Mouse (Mus musculus) heart, embryonic 13.5 days (tissue): ENCODE measurements around the gene Fkbp5. TPM values are rescaled to one million over a fixed set of nuclear protein-coding genes. Genes with fewer than 3 reads are reported as not detected.
"Not testable (repeated sequence)": the region's sequence is repeated elsewhere in the genome, so short reads cannot be mapped to it uniquely, and the experiment has no call there.

Experiments used
- ATAC-seq: fragments of 200-750 bp; cut with Nextera tagmentation; 2 replicates; pipeline ENCODE4 v1.8.0; 2017; ENCODE audit warnings: moderate TSS enrichment; ENCODE audit not compliant: insufficient number of reproducible peaks, low FRiP score, low TSS enrichment; ENCODE audit errors: extremely low read depth
- H3K27ac ChIP-seq: fragments of 300-500 bp; sonication (generic); replicated peaks from 2 replicates; pipeline ENCODE4 v1.5.1; 2015; ENCODE audit warnings: moderate library complexity, mild to moderate bottlenecking, inconsistent platforms
- H3K27me3 ChIP-seq: fragments of 300-500 bp; sonication (generic); replicated peaks from 2 replicates; pipeline ENCODE4 v1.6.1; 2015; ENCODE audit warnings: mild to moderate bottlenecking, inconsistent platforms
- H3K36me3 ChIP-seq: fragments of 300-500 bp; sonication (generic); 2 replicates; pipeline ENCODE4 v1.6.1; 2015; ENCODE audit warnings: mild to moderate bottlenecking, inconsistent platforms
- H3K4me1 ChIP-seq: fragments of 300-500 bp; sonication (generic); 2 replicates; pipeline ENCODE4 v1.6.1; 2015; ENCODE audit warnings: inconsistent platforms
- H3K4me2 ChIP-seq: fragments of 300-500 bp; sonication (generic); 2 replicates; pipeline ENCODE4 v1.6.1; 2015; ENCODE audit warnings: inconsistent platforms, mild to moderate bottlenecking, moderate library complexity
- H3K4me3 ChIP-seq: fragments of 300-500 bp; sonication (generic); 2 replicates; pipeline ENCODE4 v1.5.1; 2015; ENCODE audit warnings: moderate library complexity, mild to moderate bottlenecking, inconsistent platforms
- H3K9ac ChIP-seq: fragments of 300-500 bp; sonication (generic); 2 replicates; pipeline ENCODE4 v1.6.1; 2015; ENCODE audit warnings: inconsistent platforms, mild to moderate bottlenecking, moderate library complexity
- H3K9me3 ChIP-seq: fragments of 300-500 bp; sonication (generic); 2 replicates; pipeline ENCODE4 v1.6.1; 2016; ENCODE audit warnings: inconsistent platforms
- WGBS: fragments of 180-500 bp; shearing (Covaris S2); methylation state at CpG from one replicate; pipeline ENCODE4 v1.1.7; 2015; ENCODE audit warnings: mixed read lengths; 5-methylcytosine and 5-hydroxymethylcytosine counted together
- polyA plus RNA-seq: library from polyadenylated mRNA; unstranded; fragments of >200 nt; fragmentation: Nextera tagmentation; extraction: Ambion mirVana; gene quantifications from 2 replicates; pipeline ENCODE4 v1.2.1, GENCODE M21; 2015

The Fkbp5 gene
- polyA plus RNA-seq, 1 experiment from 2014 or later, result 11.8 TPM

- H3K27ac ChIP-seq, result no peak overlapping the region
- peaks cover 17% of the 10 kb centered on the region for H3K36me3 ChIP-seq
- no peaks in the 10 kb centered on the region for H3K9me3 ChIP-seq
- peaks cover 11% of the 10 kb centered on the region for H3K4me1 ChIP-seq
- no peak overlapping the region for H3K4me2 ChIP-seq
- H3K9ac ChIP-seq, result no peak overlapping the region
- H3K4me3 ChIP-seq, result no peak overlapping the region
- H3K27me3 ChIP-seq, result no peaks in the 10 kb centered on the region
- 69% methylated on average over 5 of the region's 5 CpGs for WGBS
- ATAC-seq, result no peak
Measured at GRCm38 (mm10) chr17:28415271-28415670, 102.1 kb downstream of the Fkbp5 start.

- no peaks in the 10 kb centered on the region for H3K9me3 ChIP-seq
- 0 out of 2 replicates have a peak, but pooled peaks cover 2% of the 10 kb centered on the region for H3K4me1 ChIP-seq
- H3K4me2 ChIP-seq, result no peak overlapping the region
- no peaks in the 10 kb centered on the region for H3K27me3 ChIP-seq
- no peak for ATAC-seq
- no peak overlapping the region for H3K9ac ChIP-seq
- no peak overlapping the region for H3K27ac ChIP-seq
- H3K4me3 ChIP-seq, result no peak overlapping the region
- H3K36me3 ChIP-seq, result peaks cover 24% of the 10 kb centered on the region
- WGBS, result 79% methylated on average over 10 of the region's 10 CpGs
Measured at GRCm38 (mm10) chr17:28411381-28411960, 105.9 kb downstream of the Fkbp5 start.

- H3K4me1 ChIP-seq, result 0 out of 2 replicates have a peak, but pooled peaks cover 2% of the 10 kb centered on the region
- no peak overlapping the region for H3K4me2 ChIP-seq
- WGBS, result 79% methylated on average over 4 of the region's 4 CpGs
- H3K27ac ChIP-seq, result no peak overlapping the region
- no peak overlapping the region for H3K9ac ChIP-seq
- H3K9me3 ChIP-seq, result no peaks in the 10 kb centered on the region
- no peak overlapping the region for H3K4me3 ChIP-seq
- H3K27me3 ChIP-seq, result no peaks in the 10 kb centered on the region
- peaks cover 28% of the 10 kb centered on the region for H3K36me3 ChIP-seq
- ATAC-seq, result no peak
Measured at GRCm38 (mm10) chr17:28410731-28411130, 106.6 kb downstream of the Fkbp5 start.

GRCm38 (mm10) chr17:28408251-28408918, 108.9 kb downstream of the Fkbp5 start:
- 64% methylated on average over 5 of the region's 5 CpGs for WGBS
- Histone ChIP-seq H3K27me3 (no peaks in the 10 kb centered on the region), H3K9me3 (no peaks in the 10 kb centered on the region), H3K4me3 (no peak overlapping the region), H3K9ac (no peak overlapping the region), H3K27ac (no peak overlapping the region), H3K4me2 (no peak overlapping the region), H3K4me1 (0 out of 2 replicates have a peak, but pooled peaks cover 2% of the 10 kb centered on the region), H3K36me3 (peaks cover 33% of the 10 kb centered on the region)
- no peak for ATAC-seq

- H3K36me3 ChIP-seq, result peaks cover 35% of the 10 kb centered on the region
- no peak overlapping the region for H3K4me3 ChIP-seq
- no peak for ATAC-seq
- H3K9ac ChIP-seq, result no peak overlapping the region
- H3K4me1 ChIP-seq, result 0 out of 2 replicates have a peak, but pooled peaks cover 2% of the 10 kb centered on the region
- H3K9me3 ChIP-seq, result no peaks in the 10 kb centered on the region
- no peaks in the 10 kb centered on the region for H3K27me3 ChIP-seq
- H3K4me2 ChIP-seq, result no peak overlapping the region
- H3K27ac ChIP-seq, result no peak overlapping the region
- 36% methylated on average over 15 of the region's 15 CpGs for WGBS
Measured at GRCm38 (mm10) chr17:28407418-28408250, 109.7 kb downstream of the Fkbp5 start.

GRCm38 (mm10) chr17:28406471-28406870, 110.9 kb downstream of the Fkbp5 start:
- no peaks in the 10 kb centered on the region for H3K9me3 ChIP-seq
- H3K4me2 ChIP-seq, result no peak overlapping the region
- no peak for ATAC-seq
- H3K4me1 ChIP-seq, result 0 out of 2 replicates have a peak, but pooled peaks cover 2% of the 10 kb centered on the region
- no peaks in the 10 kb centered on the region for H3K27me3 ChIP-seq
- H3K4me3 ChIP-seq, result no peak overlapping the region
- 85% methylated on average over 7 of the region's 7 CpGs for WGBS
- H3K36me3 ChIP-seq, result peaks cover 39% of the 10 kb centered on the region
- no peak overlapping the region for H3K27ac ChIP-seq
- no peak overlapping the region for H3K9ac ChIP-seq

- H3K9ac ChIP-seq, H3K27ac ChIP-seq, ATAC-seq, H3K27me3 ChIP-seq, H3K4me2 ChIP-seq, H3K4me1 ChIP-seq, H3K9me3 ChIP-seq, H3K4me3 ChIP-seq: not testable (repeated sequence)
- peaks cover 34% of the 10 kb centered on the region for H3K36me3 ChIP-seq
- 88% methylated on average over 2 of the region's 2 CpGs for WGBS
Measured at GRCm38 (mm10) chr17:28404745-28405144, 112.6 kb downstream of the Fkbp5 start.

GRCm38 (mm10) chr17:28404301-28404700, 113.0 kb downstream of the Fkbp5 start:
- Histone ChIP-seq H3K27ac (no peak overlapping the region), H3K4me1 (0 out of 2 replicates have a peak, but pooled peaks cover 2% of the 10 kb centered on the region), H3K4me2 (no peak overlapping the region), H3K36me3 (peaks cover 39% of the 10 kb centered on the region), H3K9me3 (no peaks in the 10 kb centered on the region), H3K4me3 (no peak overlapping the region), H3K27me3 (no peaks in the 10 kb centered on the region), H3K9ac (no peak overlapping the region)
- no peak for ATAC-seq
- 96% methylated on average over 11 of the region's 11 CpGs for WGBS

- Histone ChIP-seq H3K4me2 (no peak overlapping the region), H3K4me3 (no peak overlapping the region), H3K27ac (no peak overlapping the region), H3K4me1 (peaks cover 7% of the 10 kb centered on the region), H3K36me3 (peaks cover 26% of the 10 kb centered on the region), H3K27me3 (peaks cover 11% of the 10 kb centered on the region), H3K9me3 (no peaks in the 10 kb centered on the region), H3K9ac (no peak overlapping the region)
- ATAC-seq, result no peak
- 66% methylated on average over 7 of the region's 7 CpGs for WGBS
Measured at GRCm38 (mm10) chr17:28394994-28395393, 122.3 kb downstream of the Fkbp5 start.

GRCm38 (mm10) chr17:28394051-28394765, 123.1 kb downstream of the Fkbp5 start:
- WGBS, result 83% methylated on average over 15 of the region's 15 CpGs

More at GRCm38 (mm10) chr17:28394051-28394765, 123.1 kb downstream of the Fkbp5 start:
- H3K27ac ChIP-seq, result no peak overlapping the region
- no peak for ATAC-seq
- H3K9ac ChIP-seq, result no peak overlapping the region
- H3K9me3 ChIP-seq, result no peaks in the 10 kb centered on the region
- peaks cover 16% of the 10 kb centered on the region for H3K27me3 ChIP-seq
- H3K36me3 ChIP-seq, result peaks cover 18% of the 10 kb centered on the region
- H3K4me1 ChIP-seq, result peaks cover 7% of the 10 kb centered on the region
- H3K4me2 ChIP-seq, result no peak overlapping the region
- H3K4me3 ChIP-seq, result no peak overlapping the region
